In genomic region chrX:109014166-109014565, GRCm38 (mm10) we compare ENCODE assay signal across 8 mouse cellular contexts. TPM values are rescaled to one million over a fixed set of nuclear protein-coding genes. Genes with fewer than 3 reads are reported as not detected.
DNase-seq lines count a peak whose midpoint lies in the region; ATAC-seq lines count a peak whose summit lies in the region.

No protein-coding gene starts in this region.

- no peak overlapping the region for H3K27ac ChIP-seq in kidney, embryonic 16.5 days (ENCODE audit: low read length)
- no peak overlapping the region for H3K27ac ChIP-seq in intestine, embryonic 15.5 days
- H3K27ac ChIP-seq in neural tube, embryonic 12.5 days, result no peak overlapping the region

- H3K36me3 ChIP-seq in kidney, embryonic 16.5 days (ENCODE audit: insufficient read depth, low read length), result no peaks in the 10 kb centered on the region
- no peaks in the 10 kb centered on the region for H3K36me3 ChIP-seq in intestine, embryonic 15.5 days
- H3K36me3 ChIP-seq in neural tube, embryonic 12.5 days, result no peaks in the 10 kb centered on the region

- WGBS in kidney, embryonic 16.5 days, result 33% methylated on average over 4 of the region's 4 CpGs
- WGBS in intestine, embryonic 15.5 days, result 29% methylated on average over 4 of the region's 4 CpGs
- WGBS in neural tube, embryonic 12.5 days, result 34% methylated on average over 4 of the region's 4 CpGs

- H3K4me2 ChIP-seq in kidney, embryonic 16.5 days (replicated peaks; ENCODE audit: low read depth, low read length), result peak overlapping the region; percentile 47
- peak overlapping the region; percentile 57 for H3K4me2 ChIP-seq in intestine, embryonic 15.5 days (replicated peaks)
- H3K4me2 ChIP-seq in neural tube, embryonic 12.5 days (replicated peaks), result peak overlapping the region; percentile 59

- DNase-seq in kidney, adult 18-20 months, result no peak
- DNase-seq in brain, adult 2 months (ENCODE audit: low read depth, low spot score), result peak; percentile 0
- DNase-seq in cerebellum, postnatal 4 days (ENCODE audit: low spot score in 2 of 2), result no peak
- no peak for DNase-seq in left cerebral cortex, postnatal 4 days

- H3K9ac ChIP-seq in kidney, embryonic 16.5 days (replicated peaks; ENCODE audit: low read length), result peak overlapping the region; percentile 62
- peak overlapping the region; percentile 34; the same call in 1 of the 2 replicates for H3K9ac ChIP-seq in intestine, embryonic 15.5 days
- no peak overlapping the region for H3K9ac ChIP-seq in neural tube, embryonic 12.5 days

- H3K27me3 ChIP-seq in kidney, embryonic 16.5 days (ENCODE audit: insufficient read depth, low read length), result no peaks in the 10 kb centered on the region
- H3K27me3 ChIP-seq in intestine, embryonic 15.5 days (replicated peaks), result no peaks in the 10 kb centered on the region
- no peaks in the 10 kb centered on the region for H3K27me3 ChIP-seq in neural tube, embryonic 12.5 days (replicated peaks)

- no peaks in the 10 kb centered on the region for H3K4me1 ChIP-seq in kidney, embryonic 16.5 days (ENCODE audit: insufficient read depth, low read length)
- no peaks in the 10 kb centered on the region for H3K4me1 ChIP-seq in intestine, embryonic 15.5 days (replicated peaks)
- no peaks in the 10 kb centered on the region for H3K4me1 ChIP-seq in neural tube, embryonic 12.5 days

- no peak for ATAC-seq in kidney, embryonic 16.5 days (ENCODE audit: low FRiP score, low TSS enrichment)
- no peak for ATAC-seq in intestine, embryonic 15.5 days
- ATAC-seq in neural tube, embryonic 12.5 days (ENCODE audit: low FRiP score, low read depth), result no peak
- no peak for ATAC-seq in megakaryocyte progenitor cell, adult 5-6 weeks (replicated peaks; ENCODE audit: poor library complexity)

- intact Hi-C loops in left cerebral cortex, postnatal 4 days (cut with DNase I), result no loop called here

- no peaks in the 10 kb centered on the region for H3K9me3 ChIP-seq in kidney, embryonic 16.5 days (ENCODE audit: low read length)
- no peaks in the 10 kb centered on the region for H3K9me3 ChIP-seq in intestine, embryonic 15.5 days
- H3K9me3 ChIP-seq in neural tube, embryonic 12.5 days, result no peaks in the 10 kb centered on the region

- H3K4me3 ChIP-seq in kidney, embryonic 16.5 days (ENCODE audit: low read length), result peak overlapping the region; percentile 59
- H3K4me3 ChIP-seq in intestine, embryonic 15.5 days (replicated peaks), result 0 out of 2 replicates have a peak overlapping the region, but pooled peaks have one; percentile 44
- no peak overlapping the region for H3K4me3 ChIP-seq in neural tube, embryonic 12.5 days

RNA-seq across cellular contexts. Expression of gene Hmgn5, which starts 1.0 kb away (rescaled TPM):
- 19.7 and 26.5 TPM in 2 replicates for polyA plus RNA-seq in kidney, embryonic 16.5 days (2015; fragmentation: Nextera tagmentation; extraction: Ambion mirVana)
- 24.7 and 25.1 TPM in 2 replicates for polyA plus RNA-seq in intestine, embryonic 15.5 days (2015; fragmentation: Nextera tagmentation; extraction: Ambion mirVana)
- polyA plus RNA-seq in neural tube, embryonic 12.5 days (2016; fragmentation: Nextera tagmentation; extraction: Ambion mirVana), result 19.4 and 20.0 TPM in 2 replicates
- total RNA-seq in megakaryocyte progenitor cell, adult 5-6 weeks (2015), result 142 and 149 TPM in 2 replicates
- 52.1 and 62.9 TPM in 2 replicates for total RNA-seq in megakaryocyte progenitor cell, adult 5-6 weeks (2017)
- 1 to 10 TPM; 5.0 to 5.8 TPM for total RNA-seq in left cerebral cortex, postnatal 4 days (2021)
